Mouse (Mus musculus): ENCODE measurements around the gene Olfr934. TPM values are rescaled to one million over a fixed set of nuclear protein-coding genes. Genes with fewer than 3 reads are reported as not detected.

Olfr934 gene
- not detected in 2 replicates for polyA plus RNA-seq (2012; rRNA removed; ENCODE audit: low replicate concordance)

GRCm38 (mm10) chr9:38988215-38988614, at the start of gene Olfr934:
Gene Olfr934, minus strand, starts transcription at chr9:38988315.

DNA sequence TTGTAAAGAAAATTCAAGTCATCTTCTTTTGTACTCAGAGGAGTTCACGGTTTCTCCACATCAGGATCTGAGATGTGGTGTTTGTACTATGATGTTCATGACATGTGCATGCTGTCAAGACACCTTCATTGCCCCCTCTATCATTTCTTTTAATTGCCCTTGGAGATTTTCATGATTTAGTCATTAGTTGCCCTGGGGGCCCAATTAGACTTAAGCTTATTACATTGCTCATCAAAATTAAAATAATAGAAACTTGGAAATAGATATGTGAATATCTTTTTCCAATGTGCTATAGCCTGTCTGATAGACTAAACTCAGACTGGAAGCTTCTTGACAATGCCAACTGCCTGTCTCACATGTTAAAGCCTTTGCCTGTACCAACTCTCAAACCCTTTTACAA, 35.2 kb upstream of the Olfr934 start, which contains the start of gene Olfr146:
Gene Olfr146, minus strand, starts transcription at position 101 of the 400 bp plus-strand sequence.

DNA sequence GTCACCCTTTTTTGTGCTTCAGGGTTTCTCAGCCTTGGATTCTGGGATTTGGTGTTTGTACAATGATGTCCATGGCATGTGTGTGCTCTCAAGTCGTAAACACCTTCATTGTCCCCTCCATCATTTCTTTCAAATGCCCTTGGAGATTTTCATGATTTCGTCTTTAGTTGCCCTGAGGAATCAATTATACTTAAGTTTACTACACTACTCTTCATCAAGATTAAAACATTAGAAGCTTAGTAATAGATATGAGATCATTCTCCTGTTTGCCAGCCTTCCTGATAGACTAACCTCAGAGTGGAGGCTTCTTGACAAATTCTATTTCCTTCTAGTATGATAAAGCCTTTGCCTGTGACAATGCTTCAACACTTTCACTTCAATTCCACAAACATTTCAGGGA, 11.5 kb upstream of the Olfr934 start, which contains the start of gene Olfr935:
Gene Olfr935, minus strand, starts transcription at position 101 of the 400 bp plus-strand sequence.

GRCm38 (mm10) chr9:38972013-38972412, 16.1 kb downstream of the Olfr934 start, which contains the start of gene Olfr933:
Gene Olfr933, plus strand, starts transcription at chr9:38972313.

Other genes with a start within 250 kb of the Olfr934 start
- gene Olfr920, start 236.0 kb downstream of the Olfr934 start, polyA plus RNA-seq (2012; rRNA removed; ENCODE audit: low replicate concordance) = 0.02 TPM in 1 of 2 replicates, not detected in the other
- not detected in 2 replicates for gene Olfr921, start 215.2 kb downstream of the Olfr934 start, polyA plus RNA-seq (2012; rRNA removed; ENCODE audit: low replicate concordance)
- not detected in 2 replicates for gene Olfr922, start 173.7 kb downstream of the Olfr934 start, polyA plus RNA-seq (2012; rRNA removed; ENCODE audit: low replicate concordance)
- not detected in 2 replicates for gene Olfr923, start 161.8 kb downstream of the Olfr934 start, polyA plus RNA-seq (2012; rRNA removed; ENCODE audit: low replicate concordance)
- gene Olfr924, start 143.9 kb downstream of the Olfr934 start, polyA plus RNA-seq (2012; rRNA removed; ENCODE audit: low replicate concordance) = not detected in 2 replicates
- gene Olfr26, start 133.3 kb downstream of the Olfr934 start, polyA plus RNA-seq (2012; rRNA removed; ENCODE audit: low replicate concordance) = not detected in 2 replicates
- gene Olfr926, start 111.2 kb downstream of the Olfr934 start, polyA plus RNA-seq (2012; rRNA removed; ENCODE audit: low replicate concordance) = not detected in 2 replicates
- gene Olfr930, start 58.5 kb downstream of the Olfr934 start, polyA plus RNA-seq (2012; rRNA removed; ENCODE audit: low replicate concordance) = not detected in 2 replicates
- not detected in 2 replicates for gene Olfr933, start 16.0 kb downstream of the Olfr934 start, polyA plus RNA-seq (2012; rRNA removed; ENCODE audit: low replicate concordance)
- not detected in 2 replicates for gene Olfr935, start 11.4 kb upstream of the Olfr934 start, polyA plus RNA-seq (2012; rRNA removed; ENCODE audit: low replicate concordance)
- not detected in 2 replicates for gene Olfr146, start 35.1 kb upstream of the Olfr934 start, polyA plus RNA-seq (2012; rRNA removed; ENCODE audit: low replicate concordance)
- gene Olfr937, start 76.6 kb upstream of the Olfr934 start, polyA plus RNA-seq (2012; rRNA removed; ENCODE audit: low replicate concordance) = not detected in 2 replicates
- gene Olfr938, start 90.6 kb upstream of the Olfr934 start, polyA plus RNA-seq (2012; rRNA removed; ENCODE audit: low replicate concordance) = not detected in 2 replicates
- gene Olfr27, start 139.8 kb upstream of the Olfr934 start, polyA plus RNA-seq (2012; rRNA removed; ENCODE audit: low replicate concordance) = not detected in 2 replicates
- not detected in 2 replicates for gene Olfr943, start 178.0 kb upstream of the Olfr934 start, polyA plus RNA-seq (2012; rRNA removed; ENCODE audit: low replicate concordance)
- not detected in 2 replicates for gene Olfr944, start 213.6 kb upstream of the Olfr934 start, polyA plus RNA-seq (2012; rRNA removed; ENCODE audit: low replicate concordance)